Mouse (Mus musculus): ENCODE measurements at regions not wholly inside any gene's neighbourhood (a gene's known extent, or its start where the extent isn't known, plus 50 kb on each side); places are given as distances from the start of the nearest gene placed in this dataset.
A peak's percentile ranks its signal among the peaks of the same experiment; 100 is the strongest.

DNA sequence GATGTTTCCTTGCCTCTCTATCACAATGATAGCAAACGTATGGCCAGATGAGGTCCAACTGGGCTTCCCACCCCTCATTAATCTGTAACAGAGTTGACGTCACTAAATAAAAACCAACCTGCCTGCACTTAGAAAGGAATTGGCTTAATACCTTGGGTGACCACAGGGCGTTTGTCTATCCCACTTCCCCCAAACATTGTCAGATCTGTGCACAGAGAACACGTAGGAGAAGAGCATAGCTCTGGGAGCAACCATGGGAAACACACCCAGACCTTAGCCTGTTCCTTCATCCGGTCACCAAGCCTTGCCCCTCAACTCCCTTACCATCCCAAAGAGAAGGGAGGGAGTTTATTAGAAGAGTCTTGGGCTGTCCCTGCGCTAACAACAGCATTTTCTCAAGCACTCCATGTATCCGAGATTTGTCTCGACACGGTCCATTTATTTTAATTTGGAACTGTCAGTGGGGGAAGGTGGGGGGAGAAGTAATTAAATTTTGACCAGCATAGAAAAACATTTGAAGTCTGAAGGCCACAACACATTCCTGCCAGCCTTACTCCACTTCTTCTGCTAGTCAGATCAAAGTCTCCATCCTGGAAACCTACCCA lies 119.6 kb upstream of the Arglu1 start:
- no peak overlapping the region for H3K4me3 ChIP-seq (ENCODE audit: insufficient read depth, low read length)
- no peaks in the 10 kb centered on the region for H3K4me1 ChIP-seq (ENCODE audit: control insufficient read depth, insufficient read depth, low read length)
- TF ChIP-seq POLR2A (IDR thresholded peaks at IDR 0.05; ENCODE audit: low read depth, low read length) (no peak), CTCF (IDR thresholded peaks at IDR 0.05; ENCODE audit: borderline replicate concordance, insufficient read depth, low read length) (no peak)
- H3K27ac ChIP-seq (ENCODE audit: insufficient read depth, low read length), result no peak overlapping the region

DNA sequence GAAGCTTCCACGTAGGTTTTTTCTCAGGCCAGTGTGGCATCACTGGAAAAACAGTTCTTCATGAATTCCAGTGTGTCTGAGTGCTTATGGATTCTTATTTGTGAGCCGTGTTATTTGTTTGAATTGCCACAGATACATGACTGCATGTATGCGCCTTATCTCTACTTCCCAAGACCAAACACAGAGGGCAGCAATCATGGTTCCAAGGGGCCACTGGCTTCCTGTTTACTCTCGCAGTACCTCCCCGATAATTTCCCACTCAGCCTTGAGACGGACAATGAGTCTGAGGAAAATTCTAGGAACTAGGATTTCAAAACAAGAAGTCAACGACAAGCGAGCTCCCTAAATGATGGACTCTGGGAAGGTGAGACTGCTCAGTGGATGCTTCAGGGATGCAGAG lies 119.0 kb upstream of the Arglu1 start:
- H3K4me1 ChIP-seq (ENCODE audit: control insufficient read depth, insufficient read depth, low read length), result no peaks in the 10 kb centered on the region
- TF ChIP-seq POLR2A (IDR thresholded peaks at IDR 0.05; ENCODE audit: low read depth, low read length) (no peak), CTCF (IDR thresholded peaks at IDR 0.05; ENCODE audit: borderline replicate concordance, insufficient read depth, low read length) (no peak)
- H3K27ac ChIP-seq (ENCODE audit: insufficient read depth, low read length), result no peak overlapping the region
- no peak overlapping the region for H3K4me3 ChIP-seq (ENCODE audit: insufficient read depth, low read length)

DNA sequence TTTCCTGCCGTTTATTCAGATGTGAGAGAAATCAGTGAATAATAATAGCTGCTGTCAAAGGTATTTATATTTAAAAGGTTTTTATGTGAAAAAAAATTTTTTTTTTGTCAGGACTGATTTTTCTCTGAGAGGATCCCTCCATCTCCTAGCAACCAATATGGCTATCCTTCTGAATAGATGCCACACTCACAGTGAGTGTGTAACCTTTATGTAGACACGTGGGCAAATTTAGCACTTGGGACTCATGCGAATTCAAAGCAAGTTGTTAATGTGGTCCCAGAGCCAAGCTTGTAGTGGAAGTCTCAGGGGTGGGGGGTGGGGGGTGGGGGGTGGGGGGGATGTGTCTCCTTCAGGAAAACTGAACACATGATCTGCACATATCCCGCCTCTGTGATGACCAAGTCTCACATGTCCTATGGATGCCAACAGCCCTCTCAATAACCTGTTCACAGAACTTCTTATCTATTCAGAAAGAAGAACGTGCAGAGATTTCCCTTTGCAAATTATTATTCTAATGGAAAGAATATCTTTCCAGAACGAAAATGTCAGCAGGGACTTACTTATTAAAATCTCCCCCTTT lies 112.5 kb upstream of the Arglu1 start:
- Histone ChIP-seq H3K4me3 (ENCODE audit: insufficient read depth, low read length) (no peak overlapping the region), H3K27ac (ENCODE audit: insufficient read depth, low read length) (no peak overlapping the region), H3K4me1 (ENCODE audit: control insufficient read depth, insufficient read depth, low read length) (peaks cover 2% of the 10 kb centered on the region; the same call in 1 of the 2 replicates)
- no peak for TF ChIP-seq CTCF (IDR thresholded peaks at IDR 0.05; ENCODE audit: borderline replicate concordance, insufficient read depth, low read length)
- TF ChIP-seq POLR2A (IDR thresholded peaks at IDR 0.05; ENCODE audit: low read depth, low read length), result no peak

DNA sequence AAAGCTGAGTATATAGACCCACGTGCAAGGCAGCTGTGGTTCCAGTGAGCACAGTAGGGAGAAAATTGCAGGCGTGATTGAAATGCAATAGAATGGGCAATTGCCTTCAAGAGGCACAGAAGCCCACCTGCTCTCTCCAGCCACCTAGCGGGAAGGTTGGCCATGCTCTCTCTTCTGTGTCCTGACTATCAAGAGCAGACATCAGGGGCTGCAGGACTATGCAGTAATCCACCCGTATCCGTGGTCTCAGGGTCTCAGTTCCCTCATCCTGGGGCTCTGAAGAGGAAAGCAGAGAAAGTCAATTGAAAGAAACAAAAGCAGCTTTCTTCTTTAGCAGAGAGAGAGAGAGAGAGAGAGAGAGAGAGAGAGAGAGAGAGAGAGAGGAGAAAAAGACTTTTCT lies 112.0 kb upstream of the Arglu1 start:
- no peak overlapping the region for H3K27ac ChIP-seq (ENCODE audit: insufficient read depth, low read length)
- H3K4me3 ChIP-seq (ENCODE audit: insufficient read depth, low read length), result no peak overlapping the region
- TF ChIP-seq POLR2A (IDR thresholded peaks at IDR 0.05; ENCODE audit: low read depth, low read length), result no peak
- H3K4me1 ChIP-seq (ENCODE audit: control insufficient read depth, insufficient read depth, low read length), result peaks cover 2% of the 10 kb centered on the region; the same call in 1 of the 2 replicates

DNA sequence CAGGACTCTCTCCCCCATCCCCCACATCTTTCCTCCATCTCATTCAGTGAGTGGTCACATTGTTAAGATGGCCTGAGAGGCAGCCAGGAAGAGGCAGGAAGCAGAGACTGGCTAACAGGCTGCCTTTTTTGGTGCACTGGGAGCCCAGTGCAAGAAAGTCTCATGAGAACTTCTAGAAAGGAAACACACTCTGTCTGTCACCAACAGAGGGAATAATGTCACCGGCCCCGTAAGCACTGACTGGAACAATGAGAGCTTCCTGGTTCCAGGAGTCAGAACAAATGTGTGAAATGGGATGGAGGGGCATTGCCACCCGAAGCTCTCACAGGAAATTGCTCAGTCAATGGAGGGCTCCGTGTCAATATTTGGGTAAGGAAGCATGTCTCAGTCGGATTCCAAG lies 111.3 kb upstream of the Arglu1 start:
- Histone ChIP-seq H3K4me1 (ENCODE audit: control insufficient read depth, insufficient read depth, low read length) (peaks cover 6% of the 10 kb centered on the region), H3K4me3 (ENCODE audit: insufficient read depth, low read length) (no peak overlapping the region), H3K27ac (ENCODE audit: insufficient read depth, low read length) (no peak overlapping the region)
- TF ChIP-seq CTCF (IDR thresholded peaks at IDR 0.05; ENCODE audit: borderline replicate concordance, insufficient read depth, low read length) (no peak), POLR2A (IDR thresholded peaks at IDR 0.05; ENCODE audit: low read depth, low read length) (no peak)

DNA sequence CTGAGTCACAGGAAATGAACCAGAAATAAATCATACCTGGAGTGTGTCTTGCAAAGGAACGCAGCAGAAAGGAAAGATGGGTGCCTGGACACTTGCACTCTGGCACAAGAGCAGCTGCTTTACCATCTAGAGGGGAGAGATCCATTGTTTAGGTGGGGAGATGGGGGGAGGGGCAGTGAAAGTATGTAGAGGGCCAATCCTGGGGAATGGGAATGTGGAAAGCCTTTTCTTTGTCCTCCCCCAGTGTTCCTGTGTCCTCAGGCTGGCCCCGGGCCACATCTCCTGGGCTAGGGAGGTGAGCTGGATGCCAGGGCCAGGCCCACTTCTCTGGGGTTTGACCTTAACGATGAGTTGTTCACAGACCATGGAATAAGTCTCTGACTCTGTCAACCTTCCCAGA lies 107.2 kb upstream of the Arglu1 start:
- H3K27ac ChIP-seq (ENCODE audit: insufficient read depth, low read length), result no peak overlapping the region
- TF ChIP-seq CTCF (IDR thresholded peaks at IDR 0.05; ENCODE audit: borderline replicate concordance, insufficient read depth, low read length) (no peak), POLR2A (IDR thresholded peaks at IDR 0.05; ENCODE audit: low read depth, low read length) (no peak)
- no peak overlapping the region for H3K4me3 ChIP-seq (ENCODE audit: insufficient read depth, low read length)
- H3K4me1 ChIP-seq (ENCODE audit: control insufficient read depth, insufficient read depth, low read length), result peaks cover 6% of the 10 kb centered on the region

DNA sequence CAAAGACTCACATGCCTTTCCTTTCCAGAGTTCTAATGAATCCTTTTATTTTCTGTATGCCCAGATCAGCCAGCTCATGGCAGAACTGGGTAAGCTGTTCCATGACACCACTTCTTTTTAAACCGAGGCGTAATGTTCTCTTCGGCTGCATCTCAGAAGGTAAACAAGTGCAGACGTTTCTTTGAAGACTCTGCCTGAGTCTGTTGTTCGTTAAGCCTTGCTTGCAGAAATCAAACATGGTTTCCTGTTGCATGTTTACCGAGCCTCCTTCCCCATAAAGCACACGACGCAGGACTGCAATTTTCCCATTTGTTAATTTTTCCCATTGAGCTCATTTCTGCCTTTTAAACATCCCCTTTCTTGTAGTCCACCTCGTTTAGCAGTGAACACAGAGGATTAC lies 106.6 kb upstream of the Arglu1 start:
- Histone ChIP-seq H3K4me1 (ENCODE audit: control insufficient read depth, insufficient read depth, low read length) (peaks cover 6% of the 10 kb centered on the region), H3K27ac (ENCODE audit: insufficient read depth, low read length) (peak overlapping the region; percentile 55)

DNA sequence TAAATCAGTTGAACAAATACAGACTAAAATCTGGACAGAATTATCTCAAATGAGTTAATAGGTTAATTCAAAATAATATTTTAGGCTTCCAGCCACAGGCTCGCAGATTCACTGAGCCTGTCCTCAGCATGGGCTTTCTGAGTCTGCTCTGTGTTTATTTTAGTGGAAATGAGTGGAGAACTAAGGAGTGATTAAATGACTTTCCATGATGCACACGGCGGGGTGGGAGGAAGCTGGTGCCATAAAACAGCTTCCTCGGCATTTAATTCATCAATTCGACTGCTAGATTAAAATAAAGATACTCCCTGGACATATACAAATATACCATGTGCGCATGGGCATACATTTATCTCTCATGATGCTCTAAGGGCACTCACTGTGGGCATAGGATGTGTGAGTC lies 104.4 kb upstream of the Arglu1 start:
- peaks cover 3% of the 10 kb centered on the region; the same call in 1 of the 2 replicates for H3K4me1 ChIP-seq (ENCODE audit: control insufficient read depth, insufficient read depth, low read length)
- TF ChIP-seq POLR2A (IDR thresholded peaks at IDR 0.05; ENCODE audit: low read depth, low read length), result no peak
- no peak for TF ChIP-seq CTCF (IDR thresholded peaks at IDR 0.05; ENCODE audit: borderline replicate concordance, insufficient read depth, low read length)
- no peak overlapping the region for H3K27ac ChIP-seq (ENCODE audit: insufficient read depth, low read length)
- no peak overlapping the region for H3K4me3 ChIP-seq (ENCODE audit: insufficient read depth, low read length)

More for the DNA sequence above, 106.6 kb upstream of the Arglu1 start:
- H3K4me3 ChIP-seq (ENCODE audit: insufficient read depth, low read length), result no peak overlapping the region
- TF ChIP-seq CTCF (IDR thresholded peaks at IDR 0.05; ENCODE audit: borderline replicate concordance, insufficient read depth, low read length), result no peak
- no peak for TF ChIP-seq POLR2A (IDR thresholded peaks at IDR 0.05; ENCODE audit: low read depth, low read length)

DNA sequence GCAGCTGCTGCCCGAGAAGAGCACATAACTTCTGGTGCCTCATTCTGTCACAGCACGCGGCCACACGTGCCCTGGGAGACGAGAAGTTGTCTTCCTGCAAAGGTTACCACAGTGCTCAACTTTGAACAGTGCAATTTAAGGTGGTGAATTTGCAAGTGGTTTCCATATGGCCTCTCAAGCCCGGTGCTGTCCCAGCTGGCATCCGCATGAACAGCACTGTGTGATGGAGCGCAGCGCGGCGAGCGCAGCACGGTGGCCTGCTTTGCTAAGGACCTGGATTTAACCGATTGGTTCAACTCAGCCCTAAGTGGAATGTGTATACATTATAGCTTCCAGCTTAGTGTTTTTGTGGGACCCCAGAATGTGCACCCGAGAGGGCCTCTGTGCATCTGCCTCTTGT lies 89.6 kb upstream of the Arglu1 start:
- no peaks in the 10 kb centered on the region for H3K4me1 ChIP-seq (ENCODE audit: control insufficient read depth, insufficient read depth, low read length)
- H3K27ac ChIP-seq (ENCODE audit: insufficient read depth, low read length), result no peak overlapping the region
- no peak for TF ChIP-seq CTCF (IDR thresholded peaks at IDR 0.05; ENCODE audit: borderline replicate concordance, insufficient read depth, low read length)
- TF ChIP-seq POLR2A (IDR thresholded peaks at IDR 0.05; ENCODE audit: low read depth, low read length), result no peak
- no peak overlapping the region for H3K4me3 ChIP-seq (ENCODE audit: insufficient read depth, low read length)

DNA sequence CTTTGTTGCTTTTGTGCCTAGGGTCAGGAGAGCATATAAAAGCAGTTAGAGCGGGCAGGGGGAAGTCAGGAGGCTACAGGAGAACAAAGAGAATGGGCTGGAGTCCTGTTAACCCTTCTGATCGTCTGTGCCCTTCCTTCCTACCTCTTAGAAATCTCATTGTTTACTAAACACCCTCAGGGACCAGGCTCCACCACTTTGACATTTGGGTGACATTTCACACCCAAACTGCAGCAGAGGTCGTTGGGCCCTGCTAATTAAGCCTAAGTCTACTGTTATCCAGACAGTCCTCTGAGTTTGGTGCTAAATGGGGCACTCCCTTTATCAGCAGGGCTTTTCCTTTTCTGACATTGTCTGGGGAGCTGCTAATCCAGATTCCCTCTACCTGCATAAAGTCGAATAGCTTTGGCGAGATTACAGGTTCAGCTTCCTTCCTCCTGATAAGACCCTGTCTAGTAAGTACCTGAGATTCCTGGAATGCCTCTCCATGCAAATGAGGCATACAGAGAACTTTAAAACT lies 84.2 kb upstream of the Arglu1 start:
- TF ChIP-seq POLR2A (IDR thresholded peaks at IDR 0.05; ENCODE audit: low read depth, low read length) (no peak), CTCF (IDR thresholded peaks at IDR 0.05; ENCODE audit: borderline replicate concordance, insufficient read depth, low read length) (no peak)
- Histone ChIP-seq H3K27ac (ENCODE audit: insufficient read depth, low read length) (no peak overlapping the region), H3K4me1 (ENCODE audit: control insufficient read depth, insufficient read depth, low read length) (no peaks in the 10 kb centered on the region), H3K4me3 (ENCODE audit: insufficient read depth, low read length) (no peak overlapping the region)
